Mouse (Mus musculus) hindbrain, postnatal 0 days (tissue): ENCODE measurements around the gene Dgkb. TPM values are rescaled to one million over a fixed set of nuclear protein-coding genes. Genes with fewer than 3 reads are reported as not detected.

Experiments
- ATAC-seq: fragments of 200-750 bp; cut with Nextera tagmentation; 2 replicates; pipeline ENCODE4 v1.8.0; 2017; ENCODE audit warnings: mild to moderate bottlenecking, moderate TSS enrichment, moderate library complexity
- DNase-seq: peaks from one replicate; pipeline ENCODE4 v3.0.0-alpha.2; 2015; ENCODE audit warnings: low spot score
- H3K27ac ChIP-seq: fragments of 300-500 bp; sonication (generic); 2 replicates; pipeline ENCODE4 v1.5.1; 2014; ENCODE audit warnings: mild to moderate bottlenecking
- H3K27me3 ChIP-seq: fragments of 300-500 bp; sonication (generic); 2 replicates; pipeline ENCODE4 v1.6.1; 2014; ENCODE audit warnings: low read length, mixed read lengths; ENCODE audit not compliant: insufficient read depth
- H3K36me3 ChIP-seq: fragments of 300-500 bp; sonication (generic); 2 replicates; pipeline ENCODE4 v1.6.1; 2014; ENCODE audit warnings: low read length, mixed read lengths; ENCODE audit not compliant: insufficient read depth
- H3K4me1 ChIP-seq: fragments of 300-500 bp; sonication (generic); 2 replicates; pipeline ENCODE4 v1.6.1; 2014; ENCODE audit warnings: antibody characterized with exemption, low read length, mixed read lengths; ENCODE audit not compliant: insufficient read depth
- H3K4me2 ChIP-seq: fragments of 300-500 bp; sonication (generic); 2 replicates; pipeline ENCODE4 v1.6.1; 2014; ENCODE audit warnings: low read depth, mild to moderate bottlenecking, low read length, moderate library complexity, mixed read lengths
- H3K4me3 ChIP-seq: fragments of 300-500 bp; sonication (generic); 2 replicates; pipeline ENCODE4 v1.5.1; 2014; ENCODE audit warnings: low read length
- H3K9ac ChIP-seq: fragments of 300-500 bp; sonication (generic); replicated peaks from 2 replicates; pipeline ENCODE4 v1.6.1; 2014; ENCODE audit warnings: mild to moderate bottlenecking, low read length, moderate library complexity, mixed read lengths
- H3K9me3 ChIP-seq: fragments of 300-500 bp; sonication (generic); 2 replicates; pipeline ENCODE4 v1.6.1; 2016; ENCODE audit warnings: low read length, mixed read lengths
- CTCF ChIP-seq: IDR thresholded peaks from 2 replicates; pipeline ENCODE4 v1.5.1; 2016; ENCODE audit warnings: antibody characterized with exemption, control low read depth, low read depth
- WGBS: fragments of 180-500 bp; shearing (Covaris S2); extraction: QIAGEN DNeasy Blood & Tissue Kit; methylation state at CpG from one replicate; pipeline ENCODE4 v1.1.7; 2014; 5-methylcytosine and 5-hydroxymethylcytosine counted together
- polyA plus RNA-seq: library from polyadenylated mRNA; unstranded; fragments of >200 nt; fragmentation: Nextera tagmentation; extraction: Ambion mirVana; gene quantifications from 2 replicates; pipeline ENCODE4 v1.2.1, GENCODE M21; 2015
- total RNA-seq: library from RNA; depleted of rRNA; stranded (reverse); fragments of >200 nt; gene quantifications from 2 replicates; pipeline ENCODE4 v1.2.3, GENCODE M21; 2014

The Dgkb gene
- total and polyA plus RNA-seq, 2 experiments from 2014 or later: 10.0 to 11.6 TPM

GRCm38 (mm10) chr12:37889431-37889830 lies 71.9 kb downstream of the Dgkb start:
- DNase-seq (no peak), ATAC-seq (no peak)
- H3K4me3 ChIP-seq: no peak overlapping the region
- H3K27me3 ChIP-seq: no peaks in the 10 kb centered on the region
- no peak for TF ChIP-seq CTCF
- no peak overlapping the region for H3K9ac ChIP-seq
- no peak overlapping the region for H3K4me2 ChIP-seq
- H3K36me3 ChIP-seq: no peaks in the 10 kb centered on the region
- H3K27ac ChIP-seq: no peak overlapping the region
- 64% methylated on average over 4 of the region's 4 CpGs for WGBS
- no peaks in the 10 kb centered on the region for H3K4me1 ChIP-seq
- H3K9me3 ChIP-seq: no peaks in the 10 kb centered on the region

GRCm38 (mm10) chr12:37891336-37891735 lies 73.8 kb downstream of the Dgkb start:
- no peak overlapping the region for H3K9ac ChIP-seq
- no peak overlapping the region for H3K4me3 ChIP-seq
- H3K27me3 ChIP-seq: no peaks in the 10 kb centered on the region
- H3K27ac ChIP-seq: no peak overlapping the region
- no peaks in the 10 kb centered on the region for H3K4me1 ChIP-seq
- no peaks in the 10 kb centered on the region for H3K36me3 ChIP-seq
- H3K4me2 ChIP-seq: no peak overlapping the region
- H3K9me3 ChIP-seq: no peaks in the 10 kb centered on the region
- 91% methylated on average over 3 of the region's 3 CpGs for WGBS
- ATAC-seq (no peak), DNase-seq (no peak)
- TF ChIP-seq CTCF: no peak

GRCm38 (mm10) chr12:37942163-37942562 lies 124.6 kb downstream of the Dgkb start:
- DNase-seq (no peak), ATAC-seq (no peak)
- H3K9me3 ChIP-seq: no peaks in the 10 kb centered on the region
- H3K4me2 ChIP-seq: no peak overlapping the region
- H3K27ac ChIP-seq: no peak overlapping the region
- no peak overlapping the region for H3K4me3 ChIP-seq
- H3K4me1 ChIP-seq: no peaks in the 10 kb centered on the region
- no peaks in the 10 kb centered on the region for H3K36me3 ChIP-seq
- H3K27me3 ChIP-seq: no peaks in the 10 kb centered on the region
- H3K9ac ChIP-seq: no peak overlapping the region
- WGBS: 91% methylated on average over 2 of the region's 2 CpGs
- TF ChIP-seq CTCF: no peak

GRCm38 (mm10) chr12:37956193-37956592 lies 138.7 kb downstream of the Dgkb start:
- TF ChIP-seq CTCF: no peak
- WGBS: 76% methylated on average over 4 of the region's 4 CpGs

GRCm38 (mm10) chr12:37971482-37971881 lies 154.0 kb downstream of the Dgkb start:
- no peak overlapping the region for H3K9ac ChIP-seq
- no peaks in the 10 kb centered on the region for H3K27me3 ChIP-seq
- no peaks in the 10 kb centered on the region for H3K36me3 ChIP-seq
- H3K4me2 ChIP-seq: no peak overlapping the region
- no peak for ATAC-seq
- no peak overlapping the region for H3K27ac ChIP-seq
- no peak for TF ChIP-seq CTCF
- WGBS: 69% methylated on average over 1 of the region's 1 CpGs
- DNase-seq: no peak
- H3K9me3 ChIP-seq: no peaks in the 10 kb centered on the region
- no peaks in the 10 kb centered on the region for H3K4me1 ChIP-seq
- no peak overlapping the region for H3K4me3 ChIP-seq

More at GRCm38 (mm10) chr12:37956193-37956592, 138.7 kb downstream of the Dgkb start:
- no peak overlapping the region for H3K4me2 ChIP-seq
- no peak overlapping the region for H3K4me3 ChIP-seq
- no peaks in the 10 kb centered on the region for H3K27me3 ChIP-seq
- H3K4me1 ChIP-seq: no peaks in the 10 kb centered on the region
- peaks cover 7% of the 10 kb centered on the region; the same call in 1 of the 2 replicates for H3K9me3 ChIP-seq
- no peak overlapping the region for H3K9ac ChIP-seq
- ATAC-seq: no peak
- H3K27ac ChIP-seq: no peak overlapping the region
- no peak for DNase-seq
- H3K36me3 ChIP-seq: no peaks in the 10 kb centered on the region

GRCm38 (mm10) chr12:37978498-37979187 lies 161.1 kb downstream of the Dgkb start:
- Histone ChIP-seq H3K4me3 (no peak overlapping the region), H3K27me3 (no peaks in the 10 kb centered on the region), H3K36me3 (no peaks in the 10 kb centered on the region), H3K9ac (no peak overlapping the region), H3K9me3 (no peaks in the 10 kb centered on the region), H3K27ac (no peak overlapping the region), H3K4me1 (no peaks in the 10 kb centered on the region), H3K4me2 (no peak overlapping the region)
- 37% methylated on average over 2 of the region's 2 CpGs for WGBS
- ATAC-seq (no peak), DNase-seq (no peak)
- TF ChIP-seq CTCF: no peak

GRCm38 (mm10) chr12:37985352-37985751 lies 167.8 kb downstream of the Dgkb start:
- TF ChIP-seq CTCF: no peak
- no peak for ATAC-seq
- DNase-seq: no peak
- Histone ChIP-seq H3K36me3 (no peaks in the 10 kb centered on the region), H3K9ac (no peak overlapping the region), H3K27ac (no peak overlapping the region), H3K4me2 (no peak overlapping the region), H3K9me3 (no peaks in the 10 kb centered on the region), H3K4me3 (no peak overlapping the region), H3K4me1 (no peaks in the 10 kb centered on the region), H3K27me3 (no peaks in the 10 kb centered on the region)
- WGBS: 65% methylated on average over 1 of the region's 1 CpGs
